Mouse (Mus musculus): ENCODE measurements at regions not wholly inside any gene's neighbourhood (a gene's known extent, or its start where the extent isn't known, plus 50 kb on each side); places are given as distances from the start of the nearest gene placed in this dataset.

DNA sequence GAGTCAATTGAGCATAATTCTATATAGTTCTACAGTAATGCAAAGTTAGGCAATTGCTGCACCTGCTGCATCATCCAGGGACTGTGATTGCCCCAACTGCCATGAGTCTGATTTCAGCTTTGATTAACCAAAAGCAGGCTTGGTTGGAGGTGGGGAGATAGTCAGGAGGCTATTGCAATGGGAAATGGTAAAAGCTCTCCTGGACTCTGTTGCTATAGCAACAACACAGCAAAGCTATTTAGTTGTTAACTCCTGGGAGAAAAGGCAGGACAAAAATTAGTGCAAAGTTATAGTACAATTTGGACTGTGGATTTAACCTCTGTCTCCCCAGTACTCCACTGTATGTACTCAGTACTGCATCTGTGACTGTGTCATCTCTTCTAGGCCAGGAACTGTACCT is 51.7 kb upstream of the Rasgrf1 start:
- no peak for DNase-seq (ENCODE audit: low read depth)

DNA sequence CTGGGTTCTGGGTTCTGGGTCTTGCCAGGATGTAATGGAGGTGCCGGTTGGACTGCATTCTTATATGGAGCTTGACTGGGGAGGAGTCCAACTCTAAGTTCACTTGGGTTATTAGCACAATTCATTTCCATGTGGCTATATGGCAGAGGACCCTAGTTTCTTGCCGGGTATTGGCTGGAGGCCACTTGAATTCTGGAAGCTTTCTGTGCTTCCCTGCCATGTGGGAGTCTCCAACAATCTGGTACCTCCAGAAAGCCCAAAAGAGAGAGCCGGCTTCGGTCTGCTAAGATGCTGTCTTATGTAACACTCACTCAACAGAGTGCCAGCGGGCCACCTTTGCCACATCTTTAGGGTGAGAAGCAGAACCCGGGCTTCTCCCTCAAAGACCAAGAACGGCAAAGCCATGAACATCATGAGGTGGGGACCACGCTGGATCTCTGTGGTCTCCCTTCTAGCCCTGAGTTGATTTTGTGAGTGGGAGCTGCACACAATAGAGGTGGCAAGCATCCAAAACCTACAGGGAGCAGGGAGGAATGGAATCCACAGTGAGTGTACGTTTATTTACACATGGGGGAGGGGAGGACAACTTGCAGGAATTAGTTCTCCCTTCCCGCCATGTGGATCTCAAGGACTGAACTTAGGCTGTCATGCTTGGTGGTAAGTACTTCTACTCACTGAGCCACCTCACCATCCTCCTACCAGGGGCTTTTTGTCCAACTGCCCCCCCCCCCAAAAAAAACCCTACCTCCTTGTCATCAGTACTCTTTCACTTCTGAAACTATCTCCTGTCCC is 59.0 kb upstream of the Rasgrf1 start:
- no peak for DNase-seq (ENCODE audit: low read depth)

DNA sequence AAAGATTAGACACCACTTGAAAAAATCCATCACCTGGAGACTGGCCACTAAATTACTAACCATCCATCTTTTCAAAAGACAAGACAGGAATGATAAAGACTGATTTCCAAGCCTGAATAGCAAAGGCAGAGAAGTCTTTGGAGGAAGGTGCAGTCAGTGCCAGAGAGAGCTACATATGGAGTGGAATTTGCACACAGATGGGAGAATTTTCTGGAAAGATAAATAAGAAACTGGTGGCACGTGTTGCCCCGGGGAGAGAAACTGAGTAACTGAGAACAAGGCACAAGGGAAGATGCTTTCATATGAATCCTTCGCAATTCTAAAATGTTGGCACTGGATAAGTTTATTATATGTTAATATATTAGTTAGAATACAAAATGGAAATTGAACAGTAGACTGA is 59.8 kb upstream of the Rasgrf1 start:
- DNase-seq (ENCODE audit: low read depth): no peak

DNA sequence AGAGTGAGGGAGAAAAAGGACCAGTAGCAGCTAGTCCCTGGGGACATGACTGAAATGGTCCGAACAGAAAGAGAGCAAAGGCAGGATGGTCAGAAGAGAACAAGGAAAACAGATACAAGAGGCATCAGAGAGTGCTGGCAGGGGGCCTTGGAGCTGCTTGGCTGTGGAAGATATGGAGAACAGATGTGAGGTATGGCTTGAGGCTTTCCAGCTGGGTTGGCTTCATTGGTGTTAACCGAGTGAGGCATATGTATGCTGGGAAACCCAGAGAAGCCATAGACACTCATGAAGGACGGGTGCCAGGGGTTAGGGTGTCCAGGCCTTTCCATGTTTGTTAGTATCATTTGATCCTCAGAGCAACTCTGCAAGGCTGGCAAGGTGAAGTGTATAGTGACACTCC is 61.1 kb upstream of the Rasgrf1 start:
- DNase-seq (ENCODE audit: low read depth): no peak

DNA sequence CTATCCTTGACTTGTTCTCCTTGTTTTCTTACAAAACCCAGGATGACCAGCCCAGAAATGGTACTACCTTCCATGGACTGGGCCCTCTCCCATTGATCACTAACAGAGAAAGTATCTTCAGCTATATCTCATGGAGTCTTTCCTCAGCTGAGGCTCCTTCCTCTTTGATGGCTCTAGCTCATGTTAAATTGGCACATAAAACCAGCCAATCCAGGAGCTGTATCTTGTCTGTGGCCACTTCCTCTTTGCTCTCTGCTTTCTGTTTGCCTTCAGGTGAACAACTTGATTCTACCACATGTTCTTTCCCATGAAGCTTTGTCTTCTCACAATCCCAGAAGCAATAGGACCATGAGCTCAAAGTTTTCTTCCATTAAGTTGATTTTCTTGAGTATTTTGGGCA is 62.7 kb upstream of the Rasgrf1 start:
- no peak for DNase-seq (ENCODE audit: low read depth)

DNA sequence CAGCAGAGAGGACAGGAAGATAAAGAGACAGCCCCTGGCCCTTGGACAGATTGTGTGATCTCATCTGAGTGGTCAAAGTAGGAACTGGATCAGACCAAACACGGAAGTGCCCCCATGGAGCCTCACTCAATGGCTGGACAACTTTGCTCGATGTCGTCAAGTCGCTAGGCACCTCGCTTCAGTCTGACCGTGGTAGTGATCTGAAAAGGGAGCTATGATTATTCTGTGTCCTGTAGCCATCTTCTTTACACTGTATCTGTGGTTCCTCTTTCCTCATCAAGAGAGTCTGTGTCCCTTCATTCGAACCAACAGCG is 67.0 kb upstream of the Rasgrf1 start:
- DNase-seq (ENCODE audit: low read depth): no peak

DNA sequence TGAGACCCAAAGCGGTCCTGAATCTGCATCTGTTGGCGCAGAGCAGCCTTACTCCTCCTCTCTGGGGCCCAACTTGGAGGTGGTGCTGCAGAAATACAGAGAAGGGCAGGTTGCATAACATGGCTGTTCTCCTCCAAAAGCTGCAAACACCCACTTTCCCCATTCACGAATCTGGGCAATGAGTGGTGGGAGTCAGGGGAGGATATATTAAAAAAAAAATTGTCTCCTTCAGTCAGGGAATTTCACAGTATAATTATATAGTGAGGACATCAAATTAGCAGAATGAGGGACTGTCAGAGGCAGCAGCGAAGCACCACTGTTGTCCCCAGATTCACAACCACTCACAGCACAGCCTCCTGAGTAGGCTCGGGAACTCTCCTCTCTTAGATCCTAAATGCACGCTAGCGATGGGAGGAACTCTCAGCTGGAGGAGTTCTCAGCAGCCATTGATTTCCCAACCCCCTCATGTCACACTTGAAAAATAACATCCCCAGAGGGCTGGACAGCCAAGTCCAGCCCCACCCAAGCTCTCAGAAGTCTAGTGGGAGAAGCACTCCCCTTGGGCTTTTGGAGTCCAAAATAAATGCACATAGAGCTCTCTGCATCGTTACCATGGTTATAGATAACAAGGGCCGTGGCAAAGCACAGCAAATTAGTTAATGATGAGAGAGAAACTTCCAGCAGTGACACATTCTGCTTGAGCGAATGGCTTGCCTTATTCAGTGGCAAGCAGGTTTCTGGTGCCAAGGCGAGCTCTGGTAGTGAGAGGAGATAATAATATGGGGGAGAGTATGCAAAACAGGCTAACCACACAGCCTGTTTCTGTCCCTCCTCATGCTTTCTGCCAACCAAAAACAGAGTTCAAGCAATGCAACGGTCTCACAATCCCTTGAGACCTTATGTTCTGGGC is 67.6 kb upstream of the Rasgrf1 start:
- no peak for DNase-seq (ENCODE audit: low read depth)

DNA sequence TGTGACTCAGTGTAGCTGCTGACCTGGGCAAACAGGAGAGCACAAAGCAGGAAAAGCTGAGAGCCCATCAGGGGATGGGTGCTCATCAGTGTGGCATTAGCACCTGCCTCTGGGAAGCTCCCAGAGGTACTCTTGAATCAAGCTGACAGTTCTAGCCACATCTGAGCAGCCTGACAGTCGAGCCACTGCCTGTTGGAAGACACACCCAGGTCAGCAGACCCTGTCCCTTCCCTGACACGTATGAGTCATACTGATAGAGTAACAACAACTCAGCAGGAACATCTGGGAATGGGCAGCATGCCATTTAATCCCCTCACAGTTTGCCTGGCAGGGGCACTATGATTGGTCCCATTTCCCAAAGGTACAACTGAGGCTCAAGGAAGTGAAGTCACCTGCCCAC is 68.3 kb upstream of the Rasgrf1 start:
- DNase-seq (ENCODE audit: low read depth): no peak

DNA sequence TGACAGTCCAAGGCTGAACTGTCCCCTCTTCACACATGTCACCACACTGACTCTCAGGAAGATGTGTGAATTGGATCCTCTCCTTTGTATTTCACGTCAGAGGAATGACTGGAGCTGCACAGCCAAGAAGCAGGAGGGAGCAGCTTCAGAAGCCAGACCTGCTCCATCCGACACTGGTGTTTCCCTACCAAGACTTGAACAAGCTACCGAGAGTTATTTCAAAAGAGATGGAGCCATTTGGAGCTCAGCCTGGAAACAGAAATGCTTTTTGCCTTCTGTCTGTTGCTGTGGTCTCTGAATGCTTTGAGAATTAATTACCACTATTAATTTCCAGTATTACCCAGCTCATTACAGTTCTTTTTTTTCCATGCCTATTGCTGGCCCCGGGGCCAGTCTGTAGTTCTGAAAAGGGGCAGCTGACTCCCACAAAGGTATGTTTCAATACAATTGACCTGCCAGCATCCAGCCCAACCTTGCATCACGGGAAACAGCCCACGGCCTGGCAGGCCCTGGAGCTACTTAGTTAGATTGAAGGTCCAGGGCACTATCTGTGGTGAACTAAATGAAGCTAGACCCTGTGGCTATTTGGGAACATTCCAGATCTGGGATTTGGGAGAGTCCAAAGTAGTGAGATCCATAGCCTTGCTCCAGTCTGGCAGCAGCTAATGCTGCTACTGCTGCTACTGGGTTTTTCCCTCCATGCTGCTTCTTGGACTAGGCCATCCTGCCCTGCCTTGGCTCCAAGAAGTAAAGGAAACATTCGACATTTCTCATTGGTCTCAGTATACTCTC is 73.1 kb upstream of the Rasgrf1 start:
- DNase-seq (ENCODE audit: low read depth): no peak

DNA sequence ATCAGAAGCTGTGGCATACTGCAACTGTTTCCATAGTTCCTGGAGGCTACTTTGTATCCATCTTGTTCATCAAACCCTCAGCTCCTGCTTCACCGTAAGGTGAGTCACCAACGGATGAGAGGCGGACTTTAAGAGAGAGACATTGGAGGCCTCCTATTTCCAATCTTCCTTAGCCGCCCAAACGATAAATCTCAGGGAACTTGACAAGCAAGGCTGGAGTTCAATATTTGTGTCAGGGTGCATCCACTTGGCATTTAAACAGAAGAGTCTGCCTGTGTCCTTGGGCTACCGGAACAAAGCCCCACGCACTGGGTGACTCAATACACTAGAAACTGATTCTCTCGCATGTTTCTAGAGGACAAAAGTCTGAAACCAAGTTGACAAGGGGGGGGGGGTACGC is 76.1 kb upstream of the Rasgrf1 start:
- DNase-seq (ENCODE audit: low read depth): no peak

DNA sequence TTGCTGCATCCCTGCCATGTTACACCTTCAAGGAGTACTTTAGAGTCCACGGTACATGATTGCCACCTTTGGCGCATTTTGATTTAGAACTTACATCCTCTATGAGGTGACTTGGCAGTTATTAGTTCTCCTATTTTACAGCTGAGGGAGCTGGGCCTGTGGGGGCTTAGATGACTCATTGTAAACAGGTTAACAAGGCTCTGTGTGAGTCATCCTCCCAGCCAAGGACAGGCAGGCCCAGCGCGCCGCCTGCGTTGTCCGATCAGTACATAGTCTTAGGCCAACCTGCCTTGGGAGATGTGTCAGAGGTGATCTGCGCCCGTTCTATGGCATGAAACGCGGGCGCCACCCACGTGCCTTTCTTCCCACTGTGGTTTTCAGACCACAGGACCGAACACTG is 77.9 kb upstream of the Rasgrf1 start:
- peak; percentile 95 for DNase-seq (ENCODE audit: low read depth)

DNA sequence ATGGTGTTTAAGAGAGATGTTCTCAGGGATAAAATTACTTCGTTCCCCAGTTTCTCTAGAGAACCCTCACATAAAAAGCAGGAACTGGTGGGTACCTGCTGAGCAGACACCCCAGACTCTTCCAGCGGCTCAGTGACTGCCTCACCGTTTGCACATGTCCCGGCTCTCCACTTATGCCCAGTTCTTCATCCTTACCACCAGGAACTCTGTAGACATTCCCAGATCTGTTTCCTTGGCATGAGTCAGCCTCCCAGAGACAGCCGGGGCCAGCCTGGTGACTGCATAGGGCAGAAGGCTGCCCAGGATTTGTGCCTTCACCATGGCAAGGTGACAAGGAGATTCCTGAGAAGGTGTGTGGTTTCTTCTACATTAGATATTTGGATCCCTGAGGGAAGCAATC is 81.6 kb upstream of the Rasgrf1 start:
- DNase-seq (ENCODE audit: low read depth): no peak

DNA sequence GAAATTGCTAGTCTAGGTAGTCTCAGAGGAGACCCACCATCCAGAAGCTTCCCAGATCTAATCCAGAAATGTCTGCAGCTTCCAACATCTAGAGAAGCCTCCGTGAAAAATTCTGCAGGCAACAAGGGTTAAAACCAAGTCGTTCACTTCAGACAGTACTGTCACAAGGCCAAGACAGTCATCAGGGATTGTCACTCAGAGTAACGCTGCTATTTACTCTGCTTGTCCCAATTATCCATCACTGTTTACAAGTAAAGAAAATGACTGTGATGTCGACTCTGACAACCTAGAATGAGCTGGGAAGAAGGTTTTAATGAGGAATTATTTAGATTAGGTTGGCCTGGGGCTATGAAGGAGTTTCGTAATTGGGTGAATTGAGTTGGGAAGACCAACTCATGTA is 82.1 kb upstream of the Rasgrf1 start:
- DNase-seq (ENCODE audit: low read depth): no peak

DNA sequence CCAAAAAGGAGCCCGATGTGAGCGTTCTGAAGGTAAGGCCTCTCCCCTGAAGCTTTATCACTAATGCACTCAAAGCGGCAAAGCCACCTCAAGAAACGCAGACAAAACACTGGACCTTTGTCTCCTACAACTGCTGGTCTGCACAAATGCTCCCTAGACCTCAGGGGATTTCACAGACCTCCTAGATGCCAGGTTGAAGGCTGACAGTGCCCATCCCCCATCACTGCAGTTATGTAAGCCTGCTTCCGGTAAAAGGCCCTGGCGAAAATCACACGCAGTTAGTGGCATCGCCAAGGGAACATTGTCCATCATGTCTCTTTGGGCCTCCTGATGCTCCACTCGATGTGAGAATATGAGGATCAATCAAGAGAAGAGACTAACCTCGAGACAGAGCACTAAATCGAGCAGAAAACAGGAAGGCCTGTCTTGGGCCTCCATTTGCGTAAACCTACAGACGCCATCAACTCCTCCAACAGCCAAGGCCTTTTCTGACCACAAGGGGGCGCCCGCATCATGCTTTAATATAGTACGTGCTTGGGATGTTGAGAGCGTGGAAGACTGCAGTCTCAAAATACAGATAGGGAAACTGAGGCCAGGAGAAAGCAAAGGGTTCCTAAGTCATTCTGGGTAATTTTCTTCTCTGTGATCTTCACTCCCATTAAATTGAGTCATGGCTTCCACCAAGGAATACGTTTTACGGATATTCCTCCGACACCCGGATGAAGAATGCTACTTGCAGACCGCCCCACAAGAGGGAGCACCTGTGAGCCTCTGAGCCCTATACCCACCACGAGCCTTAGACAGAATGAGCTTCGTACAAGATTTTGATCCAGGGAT is 82.8 kb upstream of the Rasgrf1 start:
- peak; percentile 90 for DNase-seq (ENCODE audit: low read depth)

DNA sequence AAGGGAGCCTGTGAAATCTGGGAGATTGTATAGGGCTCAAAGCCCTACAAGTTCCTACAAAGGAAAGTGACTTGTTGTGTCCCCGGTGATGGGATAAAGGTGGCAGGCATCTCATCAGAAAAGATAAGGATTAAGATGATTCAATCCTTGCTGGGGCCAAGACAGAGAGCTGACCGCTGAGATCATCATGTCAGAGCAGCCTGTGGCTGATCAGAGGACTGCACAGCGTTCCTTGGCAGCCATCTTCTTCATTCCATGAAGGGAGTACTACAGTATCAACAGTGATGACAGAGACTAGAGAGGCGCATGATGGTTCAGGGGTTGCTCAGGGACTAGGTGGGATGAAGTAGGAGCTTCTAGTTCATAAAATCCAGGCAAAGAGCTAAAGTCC is 83.6 kb upstream of the Ankrd34c start:
- no peak for DNase-seq (ENCODE audit: low read depth)

DNA sequence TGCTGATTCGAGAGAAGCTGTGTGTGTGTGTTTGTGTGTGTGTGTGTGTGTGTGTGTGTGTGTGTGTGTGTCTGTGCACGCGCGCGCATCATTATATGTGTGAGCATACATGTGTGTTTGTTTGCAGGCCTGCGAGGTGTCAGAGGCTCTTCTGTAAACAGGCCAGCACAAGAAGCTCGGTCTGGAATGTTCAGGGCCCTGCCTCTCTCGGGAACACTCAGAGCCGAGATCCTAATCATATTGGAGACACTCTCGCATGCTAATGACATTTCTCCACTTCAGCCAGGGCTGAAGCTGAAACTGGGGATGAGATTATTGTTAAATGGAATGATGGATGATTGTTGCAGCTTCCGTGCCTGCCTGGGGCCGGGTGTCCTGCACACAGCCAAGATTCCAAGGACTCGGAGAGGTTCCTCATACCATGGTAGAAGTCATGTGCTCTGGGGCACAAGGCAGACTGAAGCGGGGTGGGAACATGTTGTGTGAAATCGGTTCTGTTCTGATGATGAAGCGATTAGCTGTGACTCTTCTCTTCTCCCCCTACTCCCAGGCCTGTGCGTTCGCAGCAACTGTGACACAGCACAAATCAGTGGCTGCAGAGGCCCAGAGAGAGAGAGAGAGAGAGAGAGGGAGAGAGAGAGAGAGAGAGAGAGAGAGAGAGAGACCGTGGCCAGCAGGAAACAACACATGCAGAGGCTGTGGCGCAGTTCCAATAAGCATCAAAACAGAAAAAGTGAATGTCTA is 83.0 kb upstream of the Ankrd34c start:
- no peak for DNase-seq (ENCODE audit: low read depth)

DNA sequence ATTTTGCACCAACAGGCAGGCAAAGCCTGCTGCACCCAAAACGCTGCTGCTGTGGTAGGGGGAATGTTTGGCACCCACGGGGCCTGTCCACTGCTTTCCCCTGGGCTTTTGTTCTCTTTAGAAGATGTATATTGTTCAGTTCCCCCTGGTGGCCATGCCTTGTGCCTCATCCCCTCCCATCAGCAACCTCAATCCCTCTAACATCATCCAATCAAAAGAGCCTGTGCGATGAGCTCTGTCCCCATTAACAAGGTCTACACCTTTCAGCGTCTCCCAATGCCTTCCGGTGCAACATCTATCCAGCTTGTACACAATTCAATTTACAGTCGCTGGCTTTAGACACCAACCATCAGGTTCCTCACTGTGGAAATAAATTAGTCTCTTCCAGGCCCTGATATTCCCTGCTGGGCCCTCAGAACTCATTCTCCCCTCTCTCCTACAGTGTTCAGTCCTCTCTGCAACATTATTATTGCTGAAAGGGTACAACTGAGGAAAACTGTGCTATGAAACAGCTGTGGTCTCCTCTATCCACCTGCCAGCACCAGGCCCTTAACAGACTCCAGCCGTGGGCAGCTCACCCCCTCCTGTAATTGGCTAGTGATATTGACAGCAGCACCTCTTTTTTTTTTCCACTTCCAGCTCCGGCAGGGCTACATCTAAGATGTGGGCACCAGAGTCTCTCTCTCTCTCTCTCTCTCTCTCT is 75.5 kb upstream of the Ankrd34c start:
- DNase-seq (ENCODE audit: low read depth): no peak

DNA sequence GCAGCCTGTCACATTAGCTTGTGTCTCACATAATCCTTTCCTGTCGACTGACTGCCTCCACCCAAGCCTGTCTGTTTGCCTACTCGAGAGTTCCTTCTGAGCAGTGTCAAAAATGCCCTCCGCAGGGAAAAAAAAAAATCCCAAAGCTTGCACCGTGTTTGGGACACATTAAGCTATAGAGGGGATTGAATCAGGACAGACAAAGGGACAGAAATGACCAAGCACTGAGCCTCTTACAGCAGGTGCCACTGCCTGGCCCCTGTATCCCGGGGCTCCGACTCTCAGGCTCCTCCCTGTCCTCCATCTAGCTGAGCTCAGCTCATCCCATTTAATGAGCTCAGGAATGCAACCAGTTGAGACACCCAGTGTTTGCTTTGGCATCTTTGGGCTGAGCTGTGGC is 69.1 kb upstream of the Ankrd34c start:
- DNase-seq (ENCODE audit: low read depth): no peak

DNA sequence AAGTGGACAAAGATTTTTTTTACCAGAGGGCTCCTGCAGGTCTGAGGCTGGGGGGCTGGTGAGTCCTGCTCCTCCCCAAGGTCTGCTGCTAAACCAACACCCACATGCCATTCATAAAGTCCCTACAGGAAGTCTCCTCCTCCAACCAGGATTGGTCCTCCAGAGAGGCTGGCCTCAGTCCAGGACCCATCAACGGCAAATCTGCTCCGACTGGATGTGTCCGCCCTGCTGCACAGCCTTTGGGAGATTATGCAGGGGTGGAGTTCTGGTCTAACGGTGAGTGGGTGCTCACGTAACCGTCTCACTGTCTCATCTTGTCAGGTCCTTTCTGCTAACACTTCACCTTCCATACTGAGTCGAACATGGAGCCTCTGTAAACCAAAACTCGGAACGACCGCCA is 64.4 kb upstream of the Ankrd34c start:
- DNase-seq (ENCODE audit: low read depth): no peak

DNA sequence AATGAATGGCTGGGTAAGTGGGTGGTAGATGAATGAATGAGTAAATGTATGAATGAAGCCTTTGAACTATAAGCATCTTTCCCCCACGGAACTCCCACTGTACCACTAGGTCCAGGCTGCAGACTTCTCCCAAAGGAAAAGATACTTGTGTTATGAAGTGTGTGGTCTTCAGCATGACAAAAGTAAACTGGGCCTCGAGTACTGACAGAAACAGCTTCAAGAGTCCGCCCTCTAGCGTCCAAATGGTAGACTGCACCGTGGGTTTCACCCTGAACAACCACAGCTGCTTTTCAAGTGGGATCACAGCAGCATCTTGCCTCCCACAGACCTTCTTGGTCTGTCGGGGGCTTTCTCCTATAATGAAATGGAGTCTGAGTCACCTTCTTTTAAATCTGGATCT is 54.7 kb upstream of the Ankrd34c start:
- DNase-seq (ENCODE audit: low read depth): peak; percentile 55

DNA sequence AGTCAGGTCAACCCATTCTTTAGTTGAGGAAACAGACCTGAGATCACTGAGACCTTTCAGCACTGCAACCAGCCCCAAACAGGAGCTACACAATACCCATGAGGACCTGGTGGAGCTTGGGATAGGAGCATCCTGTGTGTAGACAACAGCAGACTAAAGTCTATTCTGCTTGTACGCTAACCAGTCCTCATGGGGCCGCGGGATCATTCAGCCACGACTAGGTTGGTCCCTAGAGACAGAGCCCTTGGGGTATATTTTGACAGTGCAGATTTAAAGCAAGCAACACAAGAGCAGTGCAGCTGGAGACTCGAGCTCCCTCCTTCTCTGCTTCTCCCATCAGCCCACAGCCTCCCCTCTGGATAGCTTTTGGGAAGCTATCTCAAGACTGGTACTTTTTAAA is 51.7 kb upstream of the Ankrd34c start:
- no peak for DNase-seq (ENCODE audit: low read depth)

Data from 416B (cell line).